Mouse (Mus musculus): ENCODE data around the gene Grm4.

DNA sequence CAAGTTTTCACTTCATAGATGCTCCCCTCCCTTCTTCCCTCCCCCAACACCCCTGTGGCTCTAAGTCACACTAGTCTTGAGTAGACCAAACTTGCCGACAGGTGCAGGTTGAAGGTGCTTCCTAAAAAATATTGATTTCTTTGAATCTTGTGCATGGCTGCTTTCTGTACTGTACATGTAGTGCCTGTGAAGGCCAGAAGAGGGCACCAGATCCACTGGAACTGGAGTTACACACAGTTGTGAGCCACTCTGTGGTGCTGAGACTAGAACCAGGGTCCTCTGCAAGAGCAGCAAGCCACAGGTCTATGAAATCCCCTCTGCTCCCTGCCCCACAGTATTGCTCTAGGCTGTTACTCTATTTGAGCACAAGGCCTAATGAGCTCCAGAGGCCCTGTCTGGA is 144.1 kb downstream of the Grm4 start:
- TF ChIP-seq CTCF (IDR thresholded peaks at IDR 0.05; ENCODE audit: low read depth, low read length), result peak; percentile 17; the same call in 1 of the 2 replicates
- TF ChIP-seq POLR2A (IDR thresholded peaks at IDR 0.05; ENCODE audit: extremely low read depth, insufficient read depth, low read length), result no peak

Data from liver, adult 2 months (tissue).